8 mouse cellular contexts compared by ENCODE assay signal in the genomic region with DNA sequence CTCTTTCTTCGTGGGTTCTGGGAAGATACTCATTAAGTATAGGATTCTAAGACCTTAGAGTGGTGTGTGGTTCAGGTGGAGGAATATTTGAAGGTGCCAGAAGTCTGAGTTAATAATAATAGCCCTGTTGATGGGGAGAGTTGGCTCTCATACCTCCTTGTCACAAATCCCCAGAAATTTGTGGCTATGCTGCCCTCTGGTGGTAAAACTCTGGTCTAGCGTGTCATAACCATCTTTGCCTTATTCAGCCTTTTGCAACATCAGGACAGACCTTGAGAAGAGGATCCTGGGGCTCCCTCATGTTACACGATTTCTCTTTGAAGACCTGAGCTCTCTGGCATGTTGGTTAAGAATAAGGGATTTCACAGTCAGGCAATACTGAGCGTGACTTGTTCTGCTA. TPM values are rescaled to one million over a fixed set of nuclear protein-coding genes. Genes with fewer than 3 reads are reported as not detected.
DNase-seq lines count a peak whose midpoint lies in the region; ATAC-seq and TF ChIP-seq lines count a peak whose summit lies in the region.

No protein-coding gene starts in this region.

- peak; percentile 53 for TF ChIP-seq CTCF in liver, adult 2 months (IDR thresholded peaks at IDR 0.05; ENCODE audit: low read depth, low read length)

- whole genome bisulfite sequencing in forebrain, embryonic 14.5 days, result 14% methylated on average over 4 of the region's 4 CpGs
- WGBS in liver, adult 2 months, result 23% methylated on average over 4 of the region's 4 CpGs

- ATAC-seq in forebrain, embryonic 14.5 days, result 0 out of 2 replicates have a peak, but pooled peaks have one; percentile 25

- H3K27ac ChIP-seq in forebrain, embryonic 14.5 days (ENCODE audit: low read depth, low read length), result no peak overlapping the region
- H3K27ac ChIP-seq in liver, adult 2 months (replicated peaks; ENCODE audit: insufficient read depth, low read depth, low read length), result no peak overlapping the region

- H3K4me3 ChIP-seq in forebrain, embryonic 14.5 days (ENCODE audit: low read depth, low read length), result no peak overlapping the region
- no peak overlapping the region for H3K4me3 ChIP-seq in liver, adult 2 months (ENCODE audit: insufficient read depth, low read depth, low read length)

- no peak overlapping the region for H3K4me2 ChIP-seq in forebrain, embryonic 14.5 days (ENCODE audit: low read length)

- no peak for TF ChIP-seq POLR2A in liver, adult 2 months (IDR thresholded peaks at IDR 0.05; ENCODE audit: extremely low read depth, insufficient read depth, low read length)

- H3K36me3 ChIP-seq in forebrain, embryonic 14.5 days (ENCODE audit: control insufficient read depth, insufficient read depth, low read length), result 0 out of 2 replicates have a peak, but pooled peaks cover 6% of the 10 kb centered on the region
- peaks cover 26% of the 10 kb centered on the region for H3K36me3 ChIP-seq in liver, adult 2 months (ENCODE audit: control insufficient read depth, insufficient read depth, low read length)

- H3K27me3 ChIP-seq in forebrain, embryonic 14.5 days (replicated peaks; ENCODE audit: control insufficient read depth, insufficient read depth, low read length), result peaks cover 23% of the 10 kb centered on the region
- H3K27me3 ChIP-seq in liver, adult 2 months (ENCODE audit: control insufficient read depth, insufficient read depth, low read length), result peaks cover 2% of the 10 kb centered on the region; the same call in 1 of the 2 replicates

- H3K79me2 ChIP-seq in liver, adult 2 months (ENCODE audit: control insufficient read depth, insufficient read depth, low read length), result no peaks in the 10 kb centered on the region; the same call in 1 of the 2 replicates

- H3K4me1 ChIP-seq in forebrain, embryonic 14.5 days (ENCODE audit: control insufficient read depth, insufficient read depth, low read length), result peaks cover 4% of the 10 kb centered on the region; the same call in 1 of the 2 replicates
- peaks cover 4% of the 10 kb centered on the region; the same call in 1 of the 2 replicates for H3K4me1 ChIP-seq in liver, adult 2 months (ENCODE audit: control insufficient read depth, insufficient read depth, low read length)

- no peak overlapping the region for H3K9ac ChIP-seq in forebrain, embryonic 14.5 days (ENCODE audit: low read length)
- no peak overlapping the region for H3K9ac ChIP-seq in liver, adult 2 months (ENCODE audit: low read depth, low read length)

- peak; percentile 91 for DNase-seq in 416B (ENCODE audit: low read depth)
- peak; percentile 74 for DNase-seq in CD4-positive helper T cell, adult 2 months (ENCODE audit: low read depth, low spot score)
- DNase-seq in brain, adult 2 months (ENCODE audit: low read depth, low spot score), result peak; percentile 94
- peak; percentile 92 for DNase-seq in forebrain, embryonic 14.5 days (ENCODE audit: low spot score)
- peak; percentile 84 for DNase-seq in kidney, adult 9 months
- DNase-seq in liver, adult 2 months (ENCODE audit: extremely low read depth, low read depth, low spot score), result peak; percentile 74
- DNase-seq in retina, adult 2 months (ENCODE audit: low read depth, low spot score), result peak; percentile 80
- peak; percentile 65 for DNase-seq in yolk sac, embryonic 10.5 days (ENCODE audit: low spot score)

- no peaks in the 10 kb centered on the region for H3K9me3 ChIP-seq in forebrain, embryonic 14.5 days (replicated peaks; ENCODE audit: control insufficient read depth, low read length)

RNA-seq across cellular contexts. Expression of gene Zfp385a, which starts 2.5 kb away (rescaled TPM):
- 11.7 and 13.9 TPM in 2 replicates for polyA plus RNA-seq in forebrain, embryonic 14.5 days (2014; fragmentation: Nextera tagmentation; extraction: Ambion mirVana)
- total RNA-seq in liver, adult 2 months (2014; rRNA removed), result 0.92 and 2.1 TPM in 2 replicates
- polyA plus RNA-seq in liver, adult 2 months (2012; rRNA removed), result 14.9 and 17.1 TPM in 2 replicates

RNA-seq across cellular contexts. Expression of gene Itga5, which starts 24.1 kb away (rescaled TPM):
- 5.3 and 7.7 TPM in 2 replicates for polyA plus RNA-seq in forebrain, embryonic 14.5 days (2014; fragmentation: Nextera tagmentation; extraction: Ambion mirVana)
- total RNA-seq in liver, adult 2 months (2014; rRNA removed), result 3.0 and 5.4 TPM in 2 replicates
- polyA plus RNA-seq in liver, adult 2 months (2012; rRNA removed), result 18.0 and 28.1 TPM in 2 replicates

RNA-seq across cellular contexts. Expression of gene Gpr84, which starts 32.0 kb away (rescaled TPM):
- 0.39 and 0.47 TPM in 2 replicates for polyA plus RNA-seq in forebrain, embryonic 14.5 days (2014; fragmentation: Nextera tagmentation; extraction: Ambion mirVana)
- 0.07 and 0.09 TPM in 2 replicates for total RNA-seq in liver, adult 2 months (2014; rRNA removed)
- polyA plus RNA-seq in liver, adult 2 months (2012; rRNA removed), result 0.12 and 0.19 TPM in 2 replicates
